Mouse (Mus musculus): ENCODE results near the gene Dnase1. TPM values are rescaled to one million over a fixed set of nuclear protein-coding genes. Genes with fewer than 3 reads are reported as not detected.
A peak's percentile ranks its signal among the peaks of the same experiment; 100 is the strongest.
"Not testable (repeated sequence)": the region's sequence is repeated elsewhere in the genome, so short reads cannot be mapped to it uniquely, and the experiment has no call there.

The Dnase1 gene
- total RNA-seq, 2 experiments from 2014 or later, result not detected

DNA sequence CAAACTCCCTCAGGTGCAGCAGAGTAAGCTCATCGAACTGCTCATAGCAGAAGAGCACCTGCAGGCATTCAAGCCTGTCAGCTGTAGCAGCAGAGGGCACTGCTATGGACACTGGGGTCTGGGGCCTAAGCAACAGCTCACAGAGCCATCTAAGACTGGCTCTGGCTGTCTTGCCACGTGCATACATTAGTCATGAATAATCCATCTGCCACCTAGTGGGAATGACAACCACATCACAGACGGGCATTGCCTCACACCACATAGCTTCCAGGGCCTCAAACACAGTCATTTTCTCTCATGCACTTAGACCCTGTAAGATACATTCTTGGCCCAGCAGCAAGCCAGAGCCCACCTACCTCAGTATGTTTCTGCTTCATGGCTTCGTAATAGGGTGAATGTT is 8.8 kb downstream of the Dnase1 start:
- DNase-seq, result no peak

DNA sequence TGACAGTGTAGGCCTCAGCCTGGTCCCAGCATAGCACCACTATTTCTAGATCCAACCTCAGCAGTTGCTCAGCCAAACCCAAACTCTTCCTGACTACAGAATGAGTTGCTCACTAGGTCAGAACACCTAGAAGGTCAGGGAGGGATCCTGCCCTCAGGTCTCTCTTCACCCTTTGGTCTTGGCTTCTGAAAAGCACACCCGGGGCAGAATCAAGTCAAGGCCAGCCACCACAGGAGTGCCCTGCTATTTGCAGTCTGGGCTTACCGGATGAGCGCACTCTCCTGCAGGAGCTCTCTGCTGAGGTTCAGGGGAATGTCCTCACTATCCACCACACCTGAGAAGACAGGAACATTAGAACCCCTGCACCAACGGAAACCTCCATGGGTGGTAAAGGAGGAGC is 15.9 kb downstream of the Dnase1 start:
- no peak for DNase-seq

DNA sequence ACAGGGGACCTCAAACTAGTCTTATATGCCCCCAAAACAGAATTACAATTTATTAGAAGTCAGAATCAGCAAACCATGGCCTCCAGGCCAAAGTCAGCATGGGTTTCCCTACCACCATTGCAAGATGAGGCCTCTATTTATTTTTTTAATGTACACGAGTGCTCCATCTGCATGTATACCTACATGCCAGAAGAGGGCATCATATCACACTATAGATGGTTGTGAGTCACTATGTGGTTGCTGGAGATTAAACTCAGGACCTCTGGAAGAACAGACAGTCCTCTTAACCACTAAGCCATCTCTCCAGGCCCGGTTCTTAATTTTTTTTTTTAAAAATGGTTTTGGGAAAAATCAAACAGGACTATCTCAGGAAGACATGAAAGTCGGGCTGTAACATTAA is 17.1 kb downstream of the Dnase1 start:
- DNase-seq, result no peak

DNA sequence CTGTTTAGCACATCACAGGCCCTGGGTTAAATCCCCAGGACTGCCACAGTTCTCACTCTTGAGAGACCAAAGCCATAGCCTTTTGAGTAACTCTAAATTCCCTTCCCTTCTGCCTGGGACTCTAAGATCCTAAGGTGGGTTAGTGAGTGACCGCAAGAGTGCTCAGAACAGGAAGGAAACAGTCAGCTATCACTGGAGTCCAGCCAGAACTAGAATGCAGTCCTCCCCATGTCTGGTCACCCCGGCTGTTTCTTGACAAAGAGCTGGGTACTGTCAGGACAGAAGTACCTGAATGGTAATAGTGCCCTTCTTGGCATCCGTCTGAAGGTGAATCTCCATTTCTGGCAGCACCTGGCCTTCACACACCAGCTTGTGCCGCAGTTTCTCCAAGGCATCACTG is 28.2 kb downstream of the Dnase1 start:
- no peak for DNase-seq

DNA sequence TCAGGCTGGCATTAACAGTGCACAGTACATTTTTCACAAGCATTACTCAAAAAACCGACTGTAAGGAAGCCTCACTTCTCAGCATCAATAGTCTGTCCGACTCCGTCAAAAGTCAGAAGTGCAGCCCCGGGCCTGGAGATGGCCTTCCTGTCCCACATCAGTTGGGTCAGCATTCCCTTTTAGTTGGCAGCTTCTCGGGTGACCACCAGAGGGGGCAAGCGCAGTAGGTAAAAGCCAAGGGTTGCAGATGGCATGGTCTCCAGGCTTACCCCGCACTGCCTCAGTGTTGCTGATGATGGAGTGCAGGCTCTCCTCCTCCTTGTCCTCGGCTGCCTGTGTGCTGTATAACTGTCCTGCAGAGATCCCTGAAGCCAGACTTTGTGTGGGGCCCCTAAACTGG is 31.8 kb downstream of the Dnase1 start:
- peak; percentile 76 for DNase-seq

DNA sequence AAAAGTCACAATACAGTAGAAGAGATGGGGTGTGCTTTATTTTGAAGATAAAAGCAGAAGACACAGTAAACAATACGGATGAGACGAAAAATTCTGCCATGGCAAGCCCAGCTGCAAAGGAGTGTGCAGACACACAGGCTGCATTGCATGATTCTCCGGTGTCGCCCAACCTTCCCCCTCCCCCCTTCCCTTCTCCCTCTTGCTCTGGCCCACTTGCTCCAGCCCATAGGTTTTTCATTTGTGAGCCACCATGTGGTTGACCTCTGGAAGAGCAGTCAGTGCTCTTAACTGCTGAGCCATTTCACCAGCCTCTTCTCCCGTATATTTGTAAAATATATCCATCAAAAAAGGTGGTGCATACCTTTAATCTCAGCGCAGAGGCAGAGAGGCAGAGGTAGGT is 37.6 kb downstream of the Dnase1 start:
- DNase-seq, result no peak

DNA sequence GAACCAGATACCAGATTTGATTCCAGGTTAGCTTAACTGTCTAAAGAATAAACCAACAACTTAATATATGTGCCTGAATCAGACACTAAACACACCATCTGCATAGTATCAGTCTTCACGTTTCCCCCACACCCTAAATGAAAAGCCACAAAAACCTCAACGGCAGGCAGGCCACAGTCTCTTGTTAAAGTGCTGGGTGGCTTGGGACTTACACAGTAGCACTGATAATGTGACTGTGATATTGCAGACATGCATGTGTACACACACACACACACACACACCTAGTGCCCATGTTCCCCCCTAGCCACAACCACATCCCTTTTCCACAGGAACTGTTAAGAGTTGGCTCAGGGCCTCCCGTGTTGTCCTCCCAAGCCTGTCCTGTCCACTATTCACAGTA is 38.1 kb downstream of the Dnase1 start:
- no peak for DNase-seq

DNA sequence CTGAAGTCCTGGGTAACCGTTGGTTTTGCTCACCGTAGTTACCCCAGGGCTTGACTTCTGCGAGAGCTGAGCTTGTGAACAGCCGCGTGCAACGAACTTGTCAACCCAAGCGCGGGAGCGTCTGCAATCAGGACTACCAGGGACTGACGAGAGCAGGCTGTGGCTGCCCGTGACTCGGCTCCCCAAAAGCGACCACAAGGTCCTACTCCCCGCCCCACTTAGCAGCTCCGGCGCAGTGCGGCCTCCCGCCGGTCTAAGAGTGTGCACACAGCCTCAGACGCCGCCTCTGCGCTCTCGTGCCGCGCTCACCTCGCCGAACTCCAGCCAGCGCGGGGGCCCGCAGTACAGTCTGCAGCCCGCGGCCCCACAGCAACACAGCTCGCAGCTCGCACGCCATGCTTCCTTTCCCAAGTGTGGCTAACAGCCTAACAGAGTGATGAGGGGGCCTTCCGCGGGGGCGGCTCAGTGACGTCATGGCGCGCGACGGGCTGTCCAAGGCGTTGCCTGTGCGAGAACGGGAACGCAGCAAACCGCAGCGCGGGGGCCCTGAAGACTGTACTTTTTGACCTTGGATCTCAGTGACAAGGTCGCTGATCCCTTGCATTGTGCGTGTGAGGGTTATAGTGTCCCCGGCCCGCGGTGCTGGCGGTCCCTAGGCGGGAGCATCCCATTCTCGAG is 40.8 kb downstream of the Dnase1 start, which contains the start of gene Trap1:
Trap1 (minus strand) TSS at position 444 of the 678 bp plus-strand sequence.
- DNase-seq, result peak; percentile 96

DNA sequence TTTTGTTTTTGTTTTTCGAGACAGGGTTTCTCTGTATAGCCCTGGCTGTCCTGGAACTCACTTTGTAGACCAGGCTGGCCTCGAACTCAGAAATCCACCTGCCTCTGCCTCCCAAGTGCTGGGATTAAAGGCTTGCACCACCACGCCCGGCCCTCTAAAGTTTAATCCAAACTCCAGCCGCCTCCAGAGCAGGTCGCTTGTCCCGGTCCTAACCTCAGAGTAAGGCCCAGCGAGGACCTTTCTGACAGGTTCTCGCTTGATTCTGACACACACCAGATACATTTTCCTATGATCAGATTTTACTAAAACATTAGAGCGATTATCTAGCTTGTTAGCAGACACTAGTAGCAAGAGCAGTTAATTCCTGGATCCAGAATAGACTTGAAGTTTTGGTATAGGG is 41.6 kb downstream of the Dnase1 start:
- DNase-seq, result peak; percentile 27

DNA sequence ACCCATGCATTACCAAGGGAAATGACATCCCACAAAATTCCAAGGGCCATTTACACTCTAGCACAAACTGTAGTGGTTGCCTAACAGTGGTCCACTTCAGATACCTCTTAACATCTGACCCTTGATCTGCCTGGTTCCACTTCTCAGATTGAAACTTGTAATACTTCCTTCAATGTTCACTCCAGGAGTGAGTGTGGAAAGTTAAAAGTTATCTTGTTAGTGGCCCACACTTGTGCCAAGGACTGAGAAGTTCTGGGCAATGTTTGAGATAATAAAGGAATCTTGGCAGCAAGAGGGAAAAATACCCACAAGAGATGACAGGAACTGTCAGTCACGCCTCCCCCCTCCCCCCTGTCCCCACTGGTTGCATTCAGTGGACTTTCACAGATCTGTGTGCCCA is 42.9 kb downstream of the Dnase1 start:
- peak; percentile 40 for DNase-seq

DNA sequence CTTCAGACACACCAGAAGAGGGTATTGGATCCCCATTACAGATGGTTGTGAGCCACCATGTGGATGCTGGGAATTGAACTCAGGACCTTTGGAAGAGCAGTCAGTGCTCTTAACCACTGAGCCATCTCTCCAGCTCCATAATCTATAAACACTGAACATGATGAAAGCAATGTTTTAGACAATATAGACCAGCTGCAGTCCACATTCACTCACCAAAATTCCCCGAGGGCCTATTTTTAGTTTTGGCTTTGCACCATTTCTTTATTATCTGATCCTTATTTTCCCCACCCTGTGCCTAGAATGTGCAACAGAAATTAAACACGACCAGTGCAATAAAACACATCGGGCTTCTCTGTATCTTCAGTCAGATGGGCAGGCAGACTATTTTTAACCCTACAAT is 43.7 kb downstream of the Dnase1 start:
- not testable (repeated sequence) for DNase-seq

DNA sequence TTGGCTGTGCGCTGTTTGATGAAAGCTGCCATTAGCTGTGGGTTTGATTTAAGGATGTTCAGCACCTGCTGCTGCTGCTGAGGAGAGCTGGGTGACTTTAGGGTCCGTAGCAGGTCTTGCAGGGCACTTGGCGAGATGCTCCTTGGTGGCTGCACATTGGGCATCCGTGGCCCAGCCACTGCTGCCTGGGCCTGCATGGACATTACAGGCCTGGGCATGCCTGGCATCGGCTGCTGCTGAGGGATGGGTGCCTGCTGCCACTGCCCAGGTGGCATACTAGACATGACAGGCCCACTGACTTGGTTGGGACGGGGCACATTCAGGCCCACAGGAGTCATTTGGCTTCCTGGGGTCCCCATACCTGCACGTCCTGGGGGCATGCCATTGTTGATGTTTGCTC is 48.3 kb downstream of the Dnase1 start:
- DNase-seq, result no peak

DNA sequence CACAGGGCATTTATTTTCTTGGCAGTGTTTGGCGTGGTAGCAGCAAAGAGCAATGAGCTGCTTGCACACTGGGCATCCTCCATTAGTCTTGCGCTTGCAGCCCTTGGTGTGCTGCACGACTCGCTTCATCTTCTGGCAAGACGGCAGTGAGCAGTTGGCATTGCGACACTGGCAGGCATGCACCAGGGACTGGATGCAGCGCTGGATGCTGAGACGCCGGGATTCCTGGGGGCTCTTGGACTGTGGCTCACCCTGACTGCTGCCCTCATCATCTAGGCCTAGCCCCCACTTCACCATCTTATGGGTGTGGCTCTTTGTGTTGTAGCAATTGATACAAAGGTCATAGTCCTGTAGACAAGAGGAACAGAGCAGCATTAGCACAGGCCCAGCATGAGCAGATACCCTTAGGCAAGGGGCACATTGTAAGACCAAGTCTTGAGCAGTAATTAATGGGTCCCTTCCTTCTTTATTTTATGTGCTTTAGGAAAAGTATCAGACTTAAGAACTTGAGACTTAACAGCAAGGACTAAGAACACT is 49.2 kb downstream of the Dnase1 start:
- no peak for DNase-seq

DNA sequence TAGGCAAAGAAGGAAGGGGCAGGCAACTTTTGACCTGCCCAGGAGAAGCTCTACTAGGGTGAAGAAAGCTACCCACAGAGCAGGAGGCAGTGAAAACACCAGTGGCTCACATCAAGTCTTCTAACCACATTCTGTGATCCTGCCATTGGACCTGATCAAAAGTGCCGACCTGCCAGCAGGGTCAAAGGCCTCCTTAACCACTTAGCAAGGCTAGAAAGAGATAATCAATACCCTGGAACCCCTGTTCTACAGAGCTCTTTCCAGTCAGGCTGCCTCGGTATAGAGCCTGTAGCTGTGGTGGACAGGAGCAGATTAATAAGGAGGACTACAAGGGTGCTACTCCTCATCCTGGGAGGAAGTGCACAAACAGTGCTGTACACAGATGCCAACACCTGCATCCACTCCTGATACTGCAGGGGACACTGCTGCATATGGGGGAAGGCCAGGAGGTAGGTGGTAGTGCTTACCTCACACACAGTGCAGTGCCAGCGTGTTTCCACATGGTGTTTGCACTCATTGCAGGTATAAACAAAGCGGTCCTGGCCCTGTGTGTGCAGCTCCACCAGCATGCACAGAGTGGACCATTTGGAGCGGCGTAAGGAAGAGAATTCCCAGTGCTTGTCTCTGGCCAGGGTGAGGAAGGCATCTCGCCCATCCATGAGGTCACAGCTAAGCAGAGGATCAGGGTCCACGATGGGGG is 50.6 kb downstream of the Dnase1 start:
- DNase-seq, result no peak

Small RNA genes lying within 50 kb of the gene (microRNA-seq; reads per million reads assigned to microRNA genes)
- 0 reads per million in 2 experiments for gene Gm23413

Other genes with a start within 250 kb of the Dnase1 start
- not detected for gene Olfr15, start 206.1 kb upstream of the Dnase1 start, total RNA-seq (2021)
- 1 to 10 TPM in 1 of 2 experiments, under 1 TPM in 1; 0.81 to 1.2 TPM for gene Zfp174, start 189.7 kb upstream of the Dnase1 start, total RNA-seq (2021)
- 10 to 100 TPM; 44.3 to 55.1 TPM for gene Naa60, start 164.6 kb upstream of the Dnase1 start, total RNA-seq (2021)
- gene Zfp597, start 152.4 kb upstream of the Dnase1 start, total RNA-seq (2021), result 10 to 100 TPM; 12.4 to 15.5 TPM
- gene Gm20695, start 152.3 kb upstream of the Dnase1 start, total RNA-seq (2021), result 1 to 10 TPM in 1 of 2 experiments, not detected in 1; 1.4 TPM
- 1 to 10 TPM; 5.8 to 6.9 TPM for gene 1700037C18Rik, start 128.3 kb upstream of the Dnase1 start, total RNA-seq (2021)
- 10 to 100 TPM; 11.7 to 11.8 TPM for gene Cluap1, start 128.1 kb upstream of the Dnase1 start, total RNA-seq (2021)
- gene Nlrc3, start 60.3 kb upstream of the Dnase1 start, total RNA-seq (2021), result 1 to 10 TPM; 2.8 to 3.0 TPM
- 10 to 100 TPM; 15.5 to 15.6 TPM for gene Slx4, start 33.2 kb upstream of the Dnase1 start, total RNA-seq (2021)
- 100 to 1,000 TPM; 128 to 151 TPM for gene Trap1, start 40.9 kb downstream of the Dnase1 start, total RNA-seq (2021)
- gene Crebbp, start 177.1 kb downstream of the Dnase1 start, total RNA-seq (2021), result 10 to 100 TPM; 53.4 to 60.5 TPM

Data from heart, postnatal 4 days (tissue).